Mouse (Mus musculus): ENCODE results near the gene Gm9508.

Gm9508 gene

DNA sequence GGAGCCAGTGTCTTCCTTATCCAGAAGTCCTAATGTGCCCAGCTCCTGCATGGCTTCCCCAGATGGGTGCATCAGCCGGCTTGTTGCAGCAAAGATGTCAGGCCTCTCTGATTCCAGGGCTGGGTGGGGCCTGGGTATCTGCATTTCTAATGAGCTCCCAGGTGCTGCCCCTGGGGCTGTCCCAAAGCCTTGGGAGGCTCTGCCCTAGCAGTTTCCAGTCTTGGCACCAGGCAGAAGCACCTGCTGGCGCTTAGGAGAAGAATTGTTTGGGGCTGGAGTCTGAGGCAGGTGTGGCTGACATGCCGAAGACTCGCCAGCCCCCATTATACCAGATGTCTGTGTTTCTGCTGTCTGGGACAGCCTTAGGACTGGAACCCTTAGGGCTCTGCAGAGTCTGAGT, 26.3 kb downstream of the Gm9508 start:
- DNase-seq (ENCODE audit: low read depth, low spot score): no peak

DNA sequence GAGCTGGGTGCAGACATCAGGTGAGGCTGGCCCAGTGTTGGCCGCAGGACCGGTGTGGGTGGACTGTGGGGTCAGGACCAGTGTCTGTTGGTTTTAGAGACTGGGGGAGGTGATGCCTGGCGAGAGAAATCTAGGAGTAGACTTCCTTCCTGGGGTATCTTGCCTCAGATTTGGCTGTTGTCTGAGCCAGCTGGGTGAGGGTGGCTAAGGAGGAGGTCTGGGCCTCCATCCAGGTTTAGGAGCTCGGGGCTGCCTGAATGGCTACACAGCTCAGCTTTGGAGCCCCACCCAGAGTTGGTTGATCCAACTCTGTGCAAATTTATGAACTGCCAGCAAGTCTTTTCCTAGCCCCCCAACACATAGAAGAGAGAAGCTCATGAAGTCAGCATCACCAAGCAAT, 29.6 kb downstream of the Gm9508 start:
- no peak for DNase-seq (ENCODE audit: low read depth, low spot score)

DNA sequence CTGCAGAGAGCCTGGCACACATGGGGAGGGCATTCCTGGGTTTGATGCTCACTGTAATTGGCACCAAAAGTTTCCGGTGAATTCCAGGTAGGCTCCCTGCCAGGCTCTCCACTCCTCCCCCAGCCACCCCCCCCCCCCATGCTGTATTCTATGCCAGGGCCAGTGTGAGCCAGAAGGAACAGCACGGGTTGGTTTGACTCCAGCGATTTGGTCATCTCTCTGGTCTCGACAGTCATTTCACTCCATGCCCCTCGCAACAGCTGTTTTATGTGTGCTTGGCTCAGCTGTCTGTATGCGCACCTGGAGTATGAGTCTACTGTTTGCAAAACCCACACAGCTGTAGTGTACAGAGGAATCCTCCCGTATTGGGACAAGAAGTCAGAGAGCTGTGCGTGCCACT, 30.7 kb downstream of the Gm9508 start:
- no peak for DNase-seq (ENCODE audit: low read depth, low spot score)

DNA sequence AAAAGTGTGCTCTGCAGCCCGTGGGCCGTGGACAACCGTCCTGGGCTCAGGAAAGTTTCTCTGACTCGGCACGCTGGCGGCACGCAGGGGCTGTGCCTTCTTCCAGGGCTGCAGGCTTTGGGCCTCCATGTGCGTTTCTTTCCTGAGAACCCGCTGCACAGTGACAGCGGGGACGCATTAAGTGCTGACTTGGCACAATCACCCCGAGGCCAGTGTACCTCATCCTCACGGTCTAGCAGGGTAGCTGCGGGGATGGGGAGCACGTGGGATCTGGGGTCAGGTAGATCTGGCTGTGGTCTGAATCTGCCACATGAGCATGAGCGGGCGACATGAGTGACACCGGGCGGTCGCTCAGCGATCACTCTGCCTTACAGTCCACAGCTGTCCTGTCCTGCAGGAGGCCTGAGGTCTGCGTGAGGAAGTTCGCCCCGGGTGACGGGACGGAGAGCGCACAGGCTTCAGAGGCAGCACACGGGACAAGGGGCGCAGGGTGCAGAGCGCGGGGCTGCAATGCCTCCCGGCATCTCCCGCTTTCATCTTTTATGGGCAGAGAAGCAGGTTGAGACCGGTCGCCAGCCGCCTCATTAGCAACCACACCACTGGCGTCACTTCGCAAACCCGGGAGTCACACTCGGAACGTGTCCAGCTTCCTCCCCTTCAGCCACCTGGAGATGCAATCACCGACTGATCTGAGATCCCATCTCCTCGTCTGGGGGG, 32.9 kb downstream of the Gm9508 start:
- no peak for DNase-seq (ENCODE audit: low read depth, low spot score)

GRCm38 (mm10) chr10:77658286-77658994, 38.6 kb downstream of the Gm9508 start:
- DNase-seq (ENCODE audit: low read depth, low spot score): no peak

DNA sequence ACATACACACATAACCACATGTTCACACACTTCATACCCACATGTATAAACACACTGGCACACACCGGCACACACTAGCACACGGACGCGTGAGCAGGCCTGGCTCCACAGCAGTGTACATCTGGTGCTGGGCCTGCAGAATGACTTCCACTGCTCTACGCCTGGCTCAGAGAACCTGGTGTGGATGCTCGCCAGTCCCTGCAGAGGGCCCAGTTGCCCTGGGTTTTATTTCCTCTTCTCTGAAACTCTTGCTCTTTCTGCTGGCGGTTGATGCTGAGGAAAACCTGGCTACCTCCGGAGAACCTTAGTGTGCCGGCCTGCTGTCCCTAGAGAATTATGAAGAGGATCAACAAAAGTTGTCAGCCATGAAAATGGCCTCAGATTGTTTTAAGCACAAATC, 45.0 kb downstream of the Gm9508 start:
- no peak for DNase-seq (ENCODE audit: low read depth, low spot score)

GRCm38 (mm10) chr10:77647901-77648300, 49.1 kb downstream of the Gm9508 start:
- DNase-seq (ENCODE audit: low read depth, low spot score): no peak

DNA sequence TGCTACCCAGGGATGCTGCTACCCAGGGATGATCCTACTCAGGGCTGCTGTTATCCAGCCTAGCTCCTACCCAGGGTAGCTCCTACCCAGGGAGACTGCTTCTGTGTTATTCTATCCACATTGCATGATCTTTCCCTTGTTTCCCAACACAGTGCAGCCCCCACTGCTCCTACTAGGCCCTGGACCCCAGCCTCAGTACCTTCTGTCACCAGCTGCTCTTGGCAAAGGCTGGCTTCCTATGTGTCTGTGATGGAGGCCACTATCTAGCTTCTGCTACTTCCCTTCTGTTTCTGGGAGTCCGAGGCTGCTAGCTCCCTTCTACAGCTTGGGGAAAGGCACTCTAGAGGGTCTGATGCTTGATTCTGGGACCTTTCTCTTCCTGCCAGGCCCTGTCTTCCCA, 49.6 kb downstream of the Gm9508 start:
- DNase-seq (ENCODE audit: low read depth, low spot score): no peak

Data from CD4-positive, CD25-positive, alpha-beta regulatory T cell, adult 2 months (primary cell).